Mouse (Mus musculus) kidney, postnatal 4 days (tissue): ENCODE measurements around the gene Gm3095.
"Not testable (repeated sequence)": the region's sequence is repeated elsewhere in the genome, so short reads cannot be mapped to it uniquely, and the experiment has no call there.

ENCODE experiments used
- DNase-seq, 2 experiments: peaks; one replicate each; pipeline ENCODE4 v3.0.0; 2021; ENCODE audit warnings: mixed read lengths in 2 of 2

Gm3095 gene

DNA sequence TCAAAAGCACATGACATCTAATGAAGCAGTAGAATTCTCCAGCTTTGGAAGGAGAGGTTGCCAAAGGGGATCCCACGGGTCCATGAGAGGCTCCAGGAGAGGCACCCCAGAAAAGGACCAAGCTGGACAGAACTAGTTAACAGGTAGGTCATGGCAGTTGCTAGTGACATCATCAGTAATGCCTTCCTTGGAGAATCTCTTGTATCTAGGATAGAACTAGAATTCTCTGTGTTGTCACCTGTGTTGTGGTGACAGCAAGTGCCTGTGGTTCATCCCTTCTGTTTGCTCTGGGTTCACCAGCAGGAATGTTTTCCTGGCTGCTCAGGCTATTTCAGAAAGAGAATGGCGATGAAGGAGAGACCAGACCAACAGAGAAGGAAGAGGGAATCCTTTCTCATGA is at the start of gene Gm3095:
Gene Gm3095 (plus strand): TSS at position 301 of the 400 bp plus-strand sequence.
- not testable (repeated sequence) for DNase-seq

DNA sequence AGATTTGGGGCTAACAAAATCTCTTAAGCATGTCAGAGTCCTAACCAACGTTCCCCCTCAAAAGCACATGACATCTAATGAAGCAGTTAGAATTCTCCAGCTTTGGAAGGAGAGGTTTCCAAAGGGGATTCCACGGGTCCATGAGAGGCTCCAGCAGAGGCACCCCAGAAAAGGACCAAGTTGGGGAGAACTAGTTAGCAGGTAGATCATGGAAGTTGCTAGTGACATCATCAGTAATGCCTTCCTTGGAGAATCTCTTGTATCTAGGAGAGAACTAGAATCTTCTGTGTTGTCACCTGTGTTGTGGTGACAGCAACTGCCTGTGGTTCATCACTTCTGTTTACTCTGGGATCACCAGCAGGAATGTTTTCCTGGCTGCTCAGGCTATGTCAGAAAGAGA is 31.9 kb upstream of the Gm3095 start, which contains the start of gene Gm3029:
Gene Gm3029 (plus strand): TSS at position 301 of the 400 bp plus-strand sequence.
- DNase-seq, result not testable (repeated sequence)

DNA sequence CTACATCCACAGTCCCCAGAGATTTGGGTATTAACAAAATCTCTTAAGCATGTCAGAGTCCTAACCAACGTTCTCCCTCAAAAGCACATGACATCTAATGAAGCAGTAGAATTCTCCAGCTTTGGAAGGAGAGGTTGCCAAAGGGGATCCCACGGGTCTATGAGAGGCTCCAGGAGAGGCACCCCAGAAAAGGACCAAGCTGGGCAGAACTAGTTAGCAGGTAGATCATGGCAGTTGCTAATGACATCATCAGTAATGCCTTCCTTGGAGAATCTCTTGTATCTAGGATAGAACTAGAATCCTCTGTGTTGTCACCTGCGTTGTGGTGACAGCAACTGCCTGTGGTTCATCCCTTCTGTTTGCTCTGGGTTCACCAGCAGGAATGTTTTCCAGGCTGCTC is 34.7 kb downstream of the Gm3095 start, which contains the start of gene Gm3099:
Gene Gm3099 (plus strand): TSS at position 301 of the 400 bp plus-strand sequence.
- not testable (repeated sequence) for DNase-seq
